Mouse (Mus musculus): Measurements from ENCODE around the gene Bcas2. TPM values are rescaled to one million over a fixed set of nuclear protein-coding genes. Genes with fewer than 3 reads are reported as not detected.
"Not testable (repeated sequence)": the region's sequence is repeated elsewhere in the genome, so short reads cannot be mapped to it uniquely, and the experiment has no call there.

The Bcas2 gene
- total RNA-seq, 1 experiment from 2014 or later = 219 TPM

- ATAC-seq (replicated peaks in 1 of 2; ENCODE audit: insufficient read depth in 1 of 2, low FRiP score in 2 of 2, low TSS enrichment in 1 of 2, low read depth in 1 of 2, poor library complexity in 2 of 2, severe bottlenecking in 2 of 2) = no peak
Measured at GRCm38 (mm10) chr3:103146330-103147166, 24.9 kb upstream of the Bcas2 start.

GRCm38 (mm10) chr3:103147775-103148174 is 23.7 kb upstream of the Bcas2 start:
- no peak for ATAC-seq (replicated peaks in 1 of 2; ENCODE audit: insufficient read depth in 1 of 2, low FRiP score in 2 of 2, low TSS enrichment in 1 of 2, low read depth in 1 of 2, poor library complexity in 2 of 2, severe bottlenecking in 2 of 2)

- ATAC-seq (replicated peaks in 1 of 2; ENCODE audit: insufficient read depth in 1 of 2, low FRiP score in 2 of 2, low TSS enrichment in 1 of 2, low read depth in 1 of 2, poor library complexity in 2 of 2, severe bottlenecking in 2 of 2) = no peak
Measured at GRCm38 (mm10) chr3:103148941-103149340, 22.5 kb upstream of the Bcas2 start.

DNA sequence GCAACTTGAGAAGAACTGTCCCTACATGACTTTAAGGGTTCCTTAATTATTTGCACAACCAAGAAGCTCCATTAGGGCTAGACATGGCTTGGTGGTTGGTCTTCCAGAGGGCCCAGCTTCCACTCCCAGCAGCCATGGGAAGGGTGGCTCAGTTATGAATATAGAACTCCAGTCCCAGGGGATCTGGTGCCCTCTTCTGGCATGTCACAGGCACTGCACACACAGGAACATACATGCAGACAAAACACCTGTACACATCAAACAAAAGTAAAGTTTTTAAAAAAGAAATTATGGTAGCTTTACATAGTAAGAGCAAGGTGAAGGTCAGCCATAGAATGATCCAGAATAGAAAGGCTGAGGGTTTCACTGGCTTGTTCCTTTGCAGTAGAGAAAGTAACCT is 17.7 kb upstream of the Bcas2 start:
- peak; percentile 32 to 49; a peak in 2 of 4 replicates for ATAC-seq (replicated peaks in 1 of 2; ENCODE audit: insufficient read depth in 1 of 2, low FRiP score in 2 of 2, low TSS enrichment in 1 of 2, low read depth in 1 of 2, poor library complexity in 2 of 2, severe bottlenecking in 2 of 2)

DNA sequence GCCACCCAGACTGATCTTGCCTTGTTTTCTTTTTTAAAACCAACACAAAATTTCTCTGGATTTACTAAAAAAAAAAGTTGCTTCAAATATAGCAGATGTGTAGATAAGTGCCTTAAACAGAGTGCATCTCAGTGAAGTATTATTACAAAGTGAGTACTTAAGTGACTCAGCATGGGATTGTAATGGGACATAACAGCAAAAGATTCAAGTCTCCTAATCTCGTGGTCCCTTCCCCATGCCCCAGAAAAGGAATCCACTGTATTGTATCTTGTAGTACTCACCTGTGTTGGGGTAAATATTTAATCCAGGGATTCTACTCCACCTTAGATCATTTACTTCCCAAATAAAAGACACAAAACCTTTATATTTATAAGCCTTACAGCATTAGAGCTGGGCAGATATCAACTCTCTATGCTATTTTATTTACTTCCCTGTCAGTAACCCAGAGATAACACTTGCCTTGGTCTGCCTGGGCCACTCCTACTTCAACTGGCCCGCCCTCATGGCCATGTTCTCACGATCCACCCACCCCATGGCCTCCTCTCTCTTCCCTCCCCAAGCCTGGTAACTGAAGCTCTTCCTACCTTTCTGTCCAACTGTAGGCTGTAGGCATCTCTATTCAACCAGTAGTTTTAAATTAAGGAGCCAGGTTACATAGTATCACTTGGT is 12.1 kb upstream of the Bcas2 start:
- ATAC-seq (replicated peaks in 1 of 2; ENCODE audit: insufficient read depth in 1 of 2, low FRiP score in 2 of 2, low TSS enrichment in 1 of 2, low read depth in 1 of 2, poor library complexity in 2 of 2, severe bottlenecking in 2 of 2) = no peak; a peak in 1 of 4 replicates

DNA sequence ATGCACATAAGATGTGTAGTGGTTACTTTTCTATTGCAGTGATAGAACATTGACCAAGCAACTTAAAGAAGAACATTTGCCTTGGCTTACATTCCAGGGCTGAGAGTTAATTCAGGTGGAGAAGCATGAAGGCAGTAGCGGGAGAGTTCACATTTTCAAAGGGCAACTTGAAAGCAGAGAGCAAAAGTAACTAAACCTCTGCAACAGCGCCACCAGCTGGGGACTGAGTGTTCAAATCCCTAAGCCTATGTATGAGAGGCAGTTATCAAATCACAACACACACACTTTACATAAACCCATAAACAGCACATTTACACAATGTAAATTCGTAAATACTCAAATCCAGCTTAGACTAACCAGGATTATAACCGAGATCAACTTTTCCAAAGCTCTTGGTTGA is 1.7 kb upstream of the Bcas2 start:
- peak; percentile 54 to 65 for ATAC-seq (replicated peaks in 1 of 2; ENCODE audit: insufficient read depth in 1 of 2, low FRiP score in 2 of 2, low TSS enrichment in 1 of 2, low read depth in 1 of 2, poor library complexity in 2 of 2, severe bottlenecking in 2 of 2)

GRCm38 (mm10) chr3:103172615-103173014 is 1.2 kb downstream of the Bcas2 start:
- ATAC-seq (replicated peaks in 1 of 2; ENCODE audit: insufficient read depth in 1 of 2, low FRiP score in 2 of 2, low TSS enrichment in 1 of 2, low read depth in 1 of 2, poor library complexity in 2 of 2, severe bottlenecking in 2 of 2) = no peak

DNA sequence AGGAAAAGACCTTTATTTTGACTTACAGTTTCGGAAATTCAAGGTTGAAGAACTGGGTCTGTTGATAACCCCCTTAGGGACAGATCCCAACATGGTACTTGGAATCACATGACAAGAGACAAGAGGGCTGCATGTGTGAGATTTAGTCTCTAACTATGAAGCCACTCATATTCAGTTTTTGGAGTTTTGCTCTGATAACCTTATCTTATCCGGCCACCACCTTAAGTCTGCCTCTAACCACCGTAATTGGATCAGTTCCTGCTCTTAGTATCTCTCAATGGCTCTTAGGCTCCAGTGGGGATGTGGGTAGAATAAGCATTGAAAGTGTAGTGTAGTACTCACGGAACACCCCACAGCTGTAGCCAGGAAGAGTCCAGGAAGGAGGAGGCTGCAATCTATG is 5.3 kb downstream of the Bcas2 start:
- ATAC-seq (replicated peaks in 1 of 2; ENCODE audit: insufficient read depth in 1 of 2, low FRiP score in 2 of 2, low TSS enrichment in 1 of 2, low read depth in 1 of 2, poor library complexity in 2 of 2, severe bottlenecking in 2 of 2) = no peak; a peak in 1 of 4 replicates

GRCm38 (mm10) chr3:103179527-103179926 is 8.1 kb downstream of the Bcas2 start:
- no peak for ATAC-seq (replicated peaks in 1 of 2; ENCODE audit: insufficient read depth in 1 of 2, low FRiP score in 2 of 2, low TSS enrichment in 1 of 2, low read depth in 1 of 2, poor library complexity in 2 of 2, severe bottlenecking in 2 of 2)

DNA sequence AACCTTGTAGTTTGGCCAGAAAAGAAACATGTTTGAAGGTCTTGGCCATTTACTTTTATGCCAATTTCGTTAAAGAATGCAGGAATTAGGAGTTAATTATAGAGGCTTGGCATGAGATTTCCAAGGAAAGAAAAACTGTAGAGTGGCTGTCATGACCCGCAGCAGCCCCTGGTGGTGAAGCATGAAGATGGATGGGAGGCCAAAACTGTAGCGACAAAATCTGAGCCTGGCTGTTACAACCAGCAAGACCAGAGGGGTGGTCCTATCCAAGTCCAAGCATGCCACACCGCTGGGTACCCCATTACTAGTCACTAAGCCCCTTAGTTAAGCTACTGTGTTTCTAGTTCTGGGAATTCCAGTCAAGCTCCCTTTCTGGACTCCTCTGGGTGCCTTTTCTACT is 9.7 kb downstream of the Bcas2 start:
- no peak for ATAC-seq (replicated peaks in 1 of 2; ENCODE audit: insufficient read depth in 1 of 2, low FRiP score in 2 of 2, low TSS enrichment in 1 of 2, low read depth in 1 of 2, poor library complexity in 2 of 2, severe bottlenecking in 2 of 2)

GRCm38 (mm10) chr3:103182821-103183220 is 11.4 kb downstream of the Bcas2 start:
- ATAC-seq (replicated peaks in 1 of 2; ENCODE audit: insufficient read depth in 1 of 2, low FRiP score in 2 of 2, low TSS enrichment in 1 of 2, low read depth in 1 of 2, poor library complexity in 2 of 2, severe bottlenecking in 2 of 2) = 0 out of 4 replicates have a peak, but pooled peaks of 1 of the 2 experiments have one; percentile 7

- ATAC-seq (replicated peaks in 1 of 2; ENCODE audit: insufficient read depth in 1 of 2, low FRiP score in 2 of 2, low TSS enrichment in 1 of 2, low read depth in 1 of 2, poor library complexity in 2 of 2, severe bottlenecking in 2 of 2) = not testable (repeated sequence)
Measured at GRCm38 (mm10) chr3:103184467-103184866, 13.0 kb downstream of the Bcas2 start.

DNA sequence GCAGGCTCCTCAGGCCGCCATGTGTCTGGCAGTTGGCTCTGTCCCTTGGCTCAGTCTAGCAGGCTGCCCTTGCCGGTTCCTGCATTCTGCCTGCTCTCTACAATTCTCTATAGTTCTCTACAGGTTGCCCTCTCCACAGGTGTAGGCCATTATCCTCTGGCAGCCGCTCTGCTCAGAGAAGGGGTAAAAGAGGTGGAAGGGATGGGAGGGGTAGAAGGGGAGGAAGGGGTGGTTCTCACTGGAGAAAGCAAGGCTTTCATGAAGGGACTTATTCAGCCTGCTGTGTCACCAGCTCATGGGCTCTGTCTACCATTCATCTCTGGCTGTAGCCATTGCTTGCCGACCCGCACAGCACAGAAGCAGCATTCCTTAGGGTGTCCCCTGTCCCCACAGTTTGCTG is 17.0 kb downstream of the Bcas2 start:
- ATAC-seq (replicated peaks in 1 of 2; ENCODE audit: insufficient read depth in 1 of 2, low FRiP score in 2 of 2, low TSS enrichment in 1 of 2, low read depth in 1 of 2, poor library complexity in 2 of 2, severe bottlenecking in 2 of 2) = no peak

DNA sequence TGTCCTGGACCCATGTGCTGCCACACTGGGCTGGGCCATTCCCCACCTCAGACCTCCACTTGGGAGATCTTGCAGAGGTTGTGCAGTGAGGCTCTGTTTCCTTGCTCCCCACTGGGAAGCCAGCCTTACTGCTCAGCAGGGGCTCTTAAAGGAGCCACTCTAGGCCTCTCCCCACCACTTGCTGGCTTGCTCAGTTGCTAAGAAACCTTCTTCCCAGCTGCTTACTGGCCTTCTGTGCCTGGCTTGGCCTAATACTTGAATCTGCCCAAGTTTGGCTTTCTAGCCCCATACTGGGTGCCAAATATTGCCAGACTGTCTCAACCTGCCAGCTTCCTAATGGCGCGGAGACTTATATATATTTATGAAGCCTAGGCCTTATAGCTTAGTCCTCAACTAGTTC is 17.4 kb downstream of the Bcas2 start:
- no peak for ATAC-seq (replicated peaks in 1 of 2; ENCODE audit: insufficient read depth in 1 of 2, low FRiP score in 2 of 2, low TSS enrichment in 1 of 2, low read depth in 1 of 2, poor library complexity in 2 of 2, severe bottlenecking in 2 of 2)

GRCm38 (mm10) chr3:103192161-103192560 is 20.7 kb downstream of the Bcas2 start:
- ATAC-seq (replicated peaks in 1 of 2; ENCODE audit: insufficient read depth in 1 of 2, low FRiP score in 2 of 2, low TSS enrichment in 1 of 2, low read depth in 1 of 2, poor library complexity in 2 of 2, severe bottlenecking in 2 of 2) = no peak

DNA sequence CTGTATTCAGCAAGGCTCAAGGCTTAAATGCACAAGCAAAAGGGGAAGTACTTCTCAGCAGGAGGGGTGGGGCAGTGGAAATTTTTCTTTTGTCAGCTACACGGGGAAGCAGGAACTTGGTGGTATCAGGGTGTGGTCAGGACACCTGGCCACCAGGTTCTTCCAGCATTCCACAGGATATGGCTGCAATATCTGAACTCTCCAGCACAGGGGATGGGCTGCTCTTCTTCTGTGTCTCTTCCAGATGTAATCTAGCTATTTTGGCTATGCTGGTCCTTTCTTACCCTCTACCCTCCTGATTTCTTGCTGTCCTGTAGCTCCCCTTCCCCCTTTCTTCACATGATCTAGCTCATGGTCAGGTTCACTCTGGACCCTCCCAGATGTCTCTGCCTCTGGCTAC is 21.7 kb downstream of the Bcas2 start:
- ATAC-seq (replicated peaks in 1 of 2; ENCODE audit: insufficient read depth in 1 of 2, low FRiP score in 2 of 2, low TSS enrichment in 1 of 2, low read depth in 1 of 2, poor library complexity in 2 of 2, severe bottlenecking in 2 of 2) = no peak

GRCm38 (mm10) chr3:103196320-103196823 is 24.9 kb downstream of the Bcas2 start:
- no peak; a peak in 1 of 4 replicates for ATAC-seq (replicated peaks in 1 of 2; ENCODE audit: insufficient read depth in 1 of 2, low FRiP score in 2 of 2, low TSS enrichment in 1 of 2, low read depth in 1 of 2, poor library complexity in 2 of 2, severe bottlenecking in 2 of 2)

DNA sequence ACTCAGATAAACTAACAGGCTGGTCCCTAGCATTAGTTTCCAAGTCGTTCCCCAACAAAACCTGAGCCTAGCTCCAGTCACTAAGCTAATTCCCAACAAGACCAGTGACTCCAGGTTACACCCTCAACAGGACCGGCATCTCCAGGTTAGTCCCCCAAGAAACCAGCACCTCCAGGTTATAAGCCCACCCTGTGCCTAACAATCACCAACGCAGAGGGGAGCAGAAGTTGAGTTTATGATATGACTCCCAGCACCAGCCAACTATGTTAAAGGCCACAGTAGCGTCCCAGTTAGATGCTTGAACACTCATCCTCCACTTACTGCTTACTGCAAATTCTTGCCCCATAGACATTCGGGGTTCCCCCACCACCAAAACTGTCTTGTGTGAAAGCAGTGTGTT is 27.9 kb downstream of the Bcas2 start:
- ATAC-seq (replicated peaks in 1 of 2; ENCODE audit: insufficient read depth in 1 of 2, low FRiP score in 2 of 2, low TSS enrichment in 1 of 2, low read depth in 1 of 2, poor library complexity in 2 of 2, severe bottlenecking in 2 of 2) = no peak
